Mouse (Mus musculus): ENCODE measurements at regions not wholly inside any gene's neighbourhood (a gene's known extent, or its start where the extent isn't known, plus 50 kb on each side); places are given as distances from the start of the nearest gene placed in this dataset.

GRCm38 (mm10) chr6:25894454-25895250 lies 85.6 kb upstream of the Pot1a start:
- WGBS = 61% methylated on average over 5 of the region's 5 CpGs
- Histone ChIP-seq H3K9ac (replicated peaks; ENCODE audit: low read depth, low read length) (no peak overlapping the region), H3K27ac (ENCODE audit: low read length) (no peak overlapping the region), H3K27me3 (replicated peaks; ENCODE audit: control insufficient read depth, insufficient read depth, low read length) (no peaks in the 10 kb centered on the region), H3K4me2 (ENCODE audit: low read length) (no peak overlapping the region), H3K36me3 (ENCODE audit: control insufficient read depth, insufficient read depth) (no peaks in the 10 kb centered on the region), H3K4me3 (replicated peaks; ENCODE audit: low read length) (no peak overlapping the region), H3K9me3 (ENCODE audit: control insufficient read depth, low read length) (no peaks in the 10 kb centered on the region), H3K4me1 (replicated peaks; ENCODE audit: control insufficient read depth, insufficient read depth, low read length) (no peaks in the 10 kb centered on the region)
- no peak for ATAC-seq

DNA sequence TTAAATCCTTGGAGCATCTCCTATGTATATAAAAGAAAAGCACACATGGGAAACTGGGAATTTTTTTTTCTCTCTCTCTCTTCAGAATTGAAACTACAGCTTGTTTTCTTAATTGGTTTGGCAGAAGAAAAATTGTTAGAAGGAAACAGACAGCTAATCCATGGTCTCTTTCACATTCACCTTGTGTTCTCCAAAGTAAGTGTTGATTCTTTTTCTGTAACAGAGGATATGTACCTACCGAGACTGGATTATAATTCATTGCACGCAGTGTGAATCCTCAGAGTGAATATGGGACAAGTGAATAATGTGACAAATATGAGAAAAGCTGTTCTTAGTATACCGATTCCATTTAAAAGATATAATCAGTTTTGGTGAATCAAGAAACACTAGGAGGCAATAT lies 58.9 kb upstream of the Pot1a start:
- Histone ChIP-seq H3K9ac (replicated peaks; ENCODE audit: low read depth, low read length) (no peak overlapping the region), H3K9me3 (ENCODE audit: control insufficient read depth, low read length) (no peaks in the 10 kb centered on the region), H3K4me2 (ENCODE audit: low read length) (no peak overlapping the region), H3K4me3 (replicated peaks; ENCODE audit: low read length) (no peak overlapping the region), H3K27me3 (replicated peaks; ENCODE audit: control insufficient read depth, insufficient read depth, low read length) (no peaks in the 10 kb centered on the region), H3K27ac (ENCODE audit: low read length) (no peak overlapping the region), H3K4me1 (replicated peaks; ENCODE audit: control insufficient read depth, insufficient read depth, low read length) (no peaks in the 10 kb centered on the region), H3K36me3 (ENCODE audit: control insufficient read depth, insufficient read depth) (no peaks in the 10 kb centered on the region)
- peak; percentile 67 for ATAC-seq
- 74% methylated on average over 3 of the region's 3 CpGs for WGBS

Data from forebrain, embryonic 16.5 days (tissue).